Mouse (Mus musculus): ENCODE measurements around the gene Nme1. TPM values are rescaled to one million over a fixed set of nuclear protein-coding genes. Genes with fewer than 3 reads are reported as not detected.
A peak's percentile ranks its signal among the peaks of the same experiment; 100 is the strongest.
"Not testable (repeated sequence)": the region's sequence is repeated elsewhere in the genome, so short reads cannot be mapped to it uniquely, and the experiment has no call there.

Nme1 gene
- total RNA-seq, 1 experiment from 2014 or later = 34.2 TPM

GRCm38 (mm10) chr11:93965391-93965790 is 2.9 kb downstream of the Nme1 start:
- DNase-seq = no peak

- DNase-seq = no peak
These were observed 5.3 kb downstream of the Nme1 start for GRCm38 (mm10) chr11:93963013-93963412.

DNA sequence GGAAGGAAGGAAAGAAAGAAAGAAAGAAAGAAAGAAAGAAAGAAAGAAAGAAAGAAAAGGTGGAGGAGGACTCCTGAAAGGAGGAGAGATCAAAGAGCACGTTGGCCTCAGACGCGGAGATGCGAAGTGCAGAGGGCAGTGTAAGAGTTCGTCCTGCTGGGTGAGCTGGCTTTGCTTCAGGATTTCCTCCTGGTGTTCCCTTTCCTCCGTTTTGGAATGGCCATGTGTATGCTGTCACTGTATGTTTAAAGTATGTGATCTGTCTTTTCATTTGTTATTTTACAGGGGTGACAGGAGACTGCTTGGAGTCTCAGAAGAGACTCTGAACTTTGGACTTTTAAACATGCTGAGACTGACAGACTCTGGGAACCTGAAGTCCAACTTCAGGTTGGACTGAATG is 6.8 kb downstream of the Nme1 start:
- DNase-seq = no peak

DNA sequence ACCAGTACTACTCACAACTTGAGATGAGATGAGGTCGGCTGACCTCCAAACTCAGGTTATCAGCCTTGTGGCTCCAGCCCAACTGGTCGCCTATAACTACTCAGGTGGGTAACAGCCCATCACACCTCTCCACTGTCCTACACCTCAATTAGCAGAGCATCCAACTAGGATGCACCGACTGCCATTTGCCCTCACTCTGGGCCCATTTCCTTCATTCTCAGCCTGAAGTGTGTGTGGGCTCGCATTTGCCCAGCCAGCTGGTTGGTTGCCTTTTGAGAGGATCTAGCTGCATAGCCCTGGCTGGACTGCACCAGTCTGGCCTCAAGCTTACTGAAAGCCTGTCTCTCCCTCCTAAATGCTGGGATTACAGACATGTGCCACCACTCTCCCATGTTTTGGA is 10.6 kb downstream of the Nme1 start:
- no peak for DNase-seq

- no peak for DNase-seq
These were observed 11.2 kb downstream of the Nme1 start for GRCm38 (mm10) chr11:93957031-93957555.

- no peak for DNase-seq
These were observed 12.2 kb downstream of the Nme1 start, which contains the start of gene Nme2 for GRCm38 (mm10) chr11:93956159-93956558. Gene Nme2 (minus strand): TSS chr11:93956259.

DNA sequence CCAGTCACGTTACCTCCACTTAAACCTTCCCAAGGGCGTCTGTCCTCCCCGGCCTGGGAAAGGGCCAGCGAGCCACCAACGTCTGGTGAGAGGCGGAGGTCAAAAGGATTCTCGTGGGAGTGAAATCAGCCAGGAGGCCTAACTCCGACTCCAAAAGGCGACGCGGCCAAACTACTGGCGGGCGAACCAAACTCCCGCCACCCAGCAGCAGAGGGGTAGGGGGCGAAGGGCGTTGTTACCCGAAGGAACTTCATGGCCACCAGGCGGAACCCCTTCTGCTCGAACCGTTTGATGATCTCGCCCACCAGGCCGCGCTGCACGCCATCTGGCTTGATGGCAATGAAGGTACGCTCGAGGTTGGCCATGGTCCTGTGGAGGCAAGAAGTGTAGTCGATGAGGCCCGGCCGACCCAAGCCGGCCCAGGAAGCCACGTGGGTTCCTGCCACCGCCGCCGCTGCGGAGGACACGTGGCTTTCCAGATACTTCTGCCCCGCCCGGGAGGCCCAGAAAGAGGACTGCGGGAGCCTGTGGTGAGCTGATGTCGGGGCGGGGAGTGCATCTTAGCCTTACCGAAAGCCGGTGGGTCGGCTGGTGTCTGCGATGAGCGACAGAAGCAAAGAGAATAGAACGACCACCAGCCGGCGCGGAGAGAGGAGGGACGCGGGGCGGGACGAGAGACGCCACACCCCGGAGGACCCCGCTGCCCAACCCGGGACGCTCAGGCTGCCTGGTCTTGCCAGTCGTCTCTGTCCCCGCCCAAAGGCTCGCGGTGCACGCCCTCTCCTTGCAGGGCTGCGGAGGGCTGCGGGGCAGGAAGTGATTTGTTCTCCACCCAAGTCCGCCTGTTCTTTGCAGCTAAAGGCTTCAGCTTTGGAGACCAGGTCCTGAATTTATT is 12.8 kb downstream of the Nme1 start:
- peak; percentile 95 for DNase-seq

DNA sequence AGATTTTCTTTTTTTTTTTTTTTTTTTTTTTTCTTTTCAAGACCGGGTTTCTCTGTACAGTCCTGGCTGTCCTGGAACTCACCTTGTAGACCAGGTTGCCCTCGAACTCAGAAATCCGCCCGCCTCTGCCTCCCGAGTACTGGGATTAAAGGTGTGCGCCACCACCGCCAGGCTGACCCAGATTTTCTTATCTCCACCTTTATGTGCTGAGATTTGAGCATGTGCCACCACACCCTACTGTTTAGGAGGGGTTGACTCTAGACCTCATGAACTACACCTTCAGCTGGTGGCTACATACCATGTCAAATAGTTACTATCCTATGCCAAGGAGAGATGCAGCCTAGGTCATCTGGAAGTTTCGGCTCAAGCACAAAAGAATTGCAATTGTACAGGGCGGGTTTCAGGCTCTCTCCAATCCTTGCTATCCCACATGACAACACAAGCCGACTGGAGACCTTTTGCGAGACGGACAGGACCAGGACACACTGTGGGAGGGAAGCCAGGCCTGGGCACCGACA is 13.5 kb downstream of the Nme1 start:
- no peak for DNase-seq

DNA sequence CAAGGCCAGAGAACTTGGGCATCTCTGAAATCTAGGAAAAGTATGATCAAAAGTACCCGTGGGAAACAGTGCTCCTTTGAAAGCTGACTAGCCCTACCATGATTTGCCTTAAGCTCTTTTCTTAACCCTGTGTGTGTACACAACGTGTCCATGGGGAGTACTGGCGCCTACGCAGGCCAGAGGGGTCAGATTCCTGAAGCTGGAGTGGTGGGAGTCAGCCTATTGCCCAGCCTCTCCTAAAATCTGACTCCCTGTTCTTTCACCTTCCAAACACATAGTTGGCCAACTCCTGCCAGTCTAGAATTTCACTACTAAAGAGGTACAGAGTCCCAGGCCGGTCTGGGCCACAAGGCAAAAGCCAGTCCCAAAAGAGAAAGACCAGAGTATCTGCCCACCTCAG is 15.9 kb downstream of the Nme1 start:
- no peak for DNase-seq

- no peak for DNase-seq
These were observed 18.3 kb downstream of the Nme1 start for GRCm38 (mm10) chr11:93950045-93950444.

DNA sequence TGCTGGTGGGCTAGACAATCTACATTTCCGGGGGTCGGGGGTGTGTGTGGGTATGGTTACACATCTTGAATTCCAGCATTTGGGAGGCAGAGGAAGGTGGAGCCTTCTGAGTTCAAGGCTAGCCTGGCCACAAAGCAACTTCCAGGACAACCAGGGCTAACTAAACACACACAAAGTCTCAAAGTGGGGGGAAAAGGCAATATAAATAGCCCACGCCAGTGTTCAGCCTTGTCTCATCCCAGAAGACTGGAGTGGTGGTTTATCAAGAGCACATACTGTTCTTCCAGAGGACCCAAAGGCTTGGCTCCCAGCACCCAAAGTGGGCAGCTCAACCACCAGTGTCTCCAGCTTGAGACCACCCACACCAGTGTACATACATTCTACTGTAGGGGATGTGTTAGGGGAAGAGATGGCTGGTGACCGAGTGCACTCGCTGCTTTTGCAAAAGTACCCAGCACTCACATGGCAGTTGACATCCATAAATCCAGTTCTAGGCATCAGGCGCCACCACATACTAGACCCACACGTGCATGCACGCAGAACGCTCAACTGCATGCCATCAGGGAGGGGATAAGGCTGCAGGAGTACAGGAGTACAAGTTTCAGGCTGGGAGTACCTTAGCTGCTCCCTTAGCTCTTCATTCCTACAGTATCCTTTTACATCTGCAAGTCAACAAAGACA is 19.3 kb downstream of the Nme1 start:
- no peak for DNase-seq

- no peak for DNase-seq
These were observed 23.3 kb downstream of the Nme1 start for GRCm38 (mm10) chr11:93944986-93945385.

DNA sequence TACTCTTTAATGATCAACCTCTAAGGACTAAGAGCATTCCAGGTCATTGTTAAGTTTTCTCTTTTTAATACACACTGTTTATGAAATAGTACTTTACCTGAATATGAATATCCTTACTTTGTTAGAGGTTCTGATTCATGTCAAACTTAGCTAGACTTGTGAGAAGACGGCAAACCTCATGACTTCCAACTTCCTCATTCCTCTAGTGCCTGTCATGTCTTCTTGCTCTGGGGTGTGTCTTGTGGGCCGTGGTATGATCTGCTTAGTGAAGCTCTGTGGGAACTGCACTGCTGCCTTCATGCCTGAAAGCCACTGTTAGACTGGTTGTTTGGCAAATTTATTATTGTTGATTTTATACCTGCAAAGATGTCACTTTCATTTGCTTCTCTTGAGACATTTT is 27.4 kb downstream of the Nme1 start:
- DNase-seq = no peak

DNA sequence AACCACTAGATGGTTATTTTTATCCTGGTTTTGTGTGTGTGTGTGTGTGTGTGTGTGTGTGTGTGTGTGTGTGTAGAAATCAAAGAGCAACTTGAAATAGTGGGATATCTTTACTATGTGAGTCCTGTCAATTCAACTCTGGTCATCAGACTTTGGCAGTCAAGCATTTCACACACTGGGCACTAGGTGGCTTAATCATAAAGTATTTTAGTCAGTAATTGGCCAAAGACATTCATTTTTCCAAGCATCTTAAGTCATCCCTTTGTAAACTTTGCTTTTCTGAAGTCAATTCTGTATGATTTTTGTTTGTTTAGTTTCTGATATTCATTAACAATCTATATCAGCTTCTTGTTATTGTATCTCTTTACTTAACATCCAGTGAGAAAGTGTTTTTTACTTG is 39.2 kb downstream of the Nme1 start:
- DNase-seq = no peak

DNA sequence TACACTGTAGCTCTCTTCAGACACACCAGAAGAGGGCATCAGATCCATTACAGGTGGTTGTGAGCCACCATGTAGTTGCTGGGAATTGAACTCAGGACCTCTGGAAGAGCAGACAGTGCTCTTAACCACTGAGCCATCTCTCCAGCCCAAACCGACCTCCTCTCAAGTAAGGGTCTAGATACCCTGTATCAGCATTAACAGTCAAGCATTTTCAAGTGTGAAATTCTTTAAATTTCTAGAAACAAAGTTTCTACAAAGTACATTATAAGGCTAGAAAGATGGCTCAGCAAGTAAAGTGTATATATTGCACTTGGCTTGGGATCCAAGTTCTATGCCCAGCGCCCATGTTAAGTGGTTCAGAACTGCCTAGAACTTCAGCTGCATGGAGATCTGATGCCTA is 53.3 kb downstream of the Nme1 start:
- DNase-seq = not testable (repeated sequence)

- no peak for DNase-seq
These were observed 56.7 kb downstream of the Nme1 start for GRCm38 (mm10) chr11:93911603-93912002.

- DNase-seq = no peak
These were observed 59.5 kb downstream of the Nme1 start for GRCm38 (mm10) chr11:93908829-93909228.

- DNase-seq = no peak
These were observed 60.5 kb downstream of the Nme1 start for GRCm38 (mm10) chr11:93907839-93908238.

Other genes starting within 250 kb of the Nme1 start
- gene Utp18, start 82.8 kb downstream of the Nme1 start, total RNA-seq (2021) = 22.2 and 24.2 TPM in 2 replicates
- 30.2 and 38.1 TPM in 2 replicates for gene Mbtd1, start 82.7 kb downstream of the Nme1 start, total RNA-seq (2021)
- 405 and 487 TPM in 2 replicates for gene Nme2, start 12.3 kb downstream of the Nme1 start, total RNA-seq (2021)
- 63.2 and 91.2 TPM in 2 replicates for gene Gm20390, start 228 bp downstream of the Nme1 start, total RNA-seq (2021)
- gene Spag9, start 27.6 kb upstream of the Nme1 start, total RNA-seq (2021) = 98.6 and 120 TPM in 2 replicates
- gene Tob1, start 242.9 kb upstream of the Nme1 start, total RNA-seq (2021) = 245 and 267 TPM in 2 replicates